In genomic region chr16:34231952-34232351, GRCm38 (mm10) we compare ENCODE assay signal across 25 mouse cellular contexts.
A peak's percentile ranks its signal among the peaks of the same experiment; 100 is the strongest.
DNase-seq lines count a peak whose midpoint lies in the region; ATAC-seq lines count a peak whose summit lies in the region.
"Had no signal": no experiment of that assay in that cellular context is flagged by ENCODE, and none has a peak within 500 bp of the region (broad histone marks: within the 10 kb centered on the region; RNA-seq: fewer than 3 reads in every experiment).

No protein-coding gene starts in this region.

- no peak for DNase-seq in kidney, postnatal 10 days
- DNase-seq in midbrain, embryonic 11.5 days (ENCODE audit: low spot score, missing footprints) = no peak
- peak; percentile 31 for DNase-seq in embryonic facial prominence, embryonic 14.5 days (ENCODE audit: low spot score)
- no peak for DNase-seq in urinary bladder, postnatal 4 days (ENCODE audit: low spot score in 2 of 2)
- no peak for DNase-seq in gastrocnemius, postnatal 36 days
- DNase-seq: adrenal gland, adult 2 months; cerebellum, adult 2 months; cerebellum, postnatal 36 days; gastrocnemius, adult 2 months; heart, postnatal 4 days; kidney, postnatal 4 days; liver; lung, postnatal 36 days; thymus, postnatal 36 days had no signal

- intact Hi-C loops in gastrocnemius, postnatal 36 days (cut with DNase I) = no loop called here

- 14% methylated on average over 5 of the region's 5 CpGs for WGBS in kidney, embryonic 14.5 days
- WGBS in midbrain, embryonic 11.5 days = 36% methylated on average over 5 of the region's 5 CpGs
- 31% methylated on average over 5 of the region's 5 CpGs for WGBS in midbrain, embryonic 15.5 days
- WGBS in embryonic facial prominence, embryonic 14.5 days = 23% methylated on average over 5 of the region's 5 CpGs

- no peaks in the 10 kb centered on the region for H3K27me3 ChIP-seq in kidney, embryonic 14.5 days (ENCODE audit: control insufficient read depth, insufficient read depth, low read length)
- H3K27me3 ChIP-seq in midbrain, embryonic 11.5 days (ENCODE audit: control insufficient read depth, insufficient read depth, low read length) = no peaks in the 10 kb centered on the region
- H3K27me3 ChIP-seq in midbrain, embryonic 15.5 days (replicated peaks) = no peaks in the 10 kb centered on the region
- no peaks in the 10 kb centered on the region for H3K27me3 ChIP-seq in embryonic facial prominence, embryonic 14.5 days (replicated peaks; ENCODE audit: control insufficient read depth, insufficient read depth, low read length)
- H3K27me3 ChIP-seq: embryonic facial prominence, embryonic 15.5 days; liver, embryonic 15.5 days; lung, embryonic 15.5 days; stomach, embryonic 15.5 days had no signal

- H3K9me3 ChIP-seq in kidney, embryonic 14.5 days (ENCODE audit: control insufficient read depth, low read length) = no peaks in the 10 kb centered on the region
- H3K9me3 ChIP-seq in midbrain, embryonic 11.5 days (ENCODE audit: control insufficient read depth, low read length) = no peaks in the 10 kb centered on the region
- H3K9me3 ChIP-seq in midbrain, embryonic 15.5 days = no peaks in the 10 kb centered on the region
- H3K9me3 ChIP-seq in embryonic facial prominence, embryonic 14.5 days (ENCODE audit: control insufficient read depth, low read length) = no peaks in the 10 kb centered on the region
- H3K9me3 ChIP-seq: embryonic facial prominence, embryonic 15.5 days; heart, embryonic 10.5 days; limb, embryonic 10.5 days; liver, embryonic 15.5 days; lung, embryonic 15.5 days; megakaryocyte, embryonic 14.5 days; stomach, embryonic 15.5 days had no signal

- no peak overlapping the region for H3K9ac ChIP-seq in kidney, embryonic 14.5 days (ENCODE audit: low read depth, low read length)
- H3K9ac ChIP-seq in midbrain, embryonic 11.5 days (ENCODE audit: low read length) = no peak overlapping the region
- no peak overlapping the region for H3K9ac ChIP-seq in midbrain, embryonic 15.5 days
- no peak overlapping the region for H3K9ac ChIP-seq in embryonic facial prominence, embryonic 14.5 days (ENCODE audit: low read depth, low read length)
- H3K9ac ChIP-seq: embryonic facial prominence, embryonic 15.5 days; liver, embryonic 15.5 days; lung, embryonic 15.5 days; stomach, embryonic 15.5 days had no signal

- H3K4me1 ChIP-seq in kidney, embryonic 14.5 days (ENCODE audit: control insufficient read depth, insufficient read depth, low read length) = no peaks in the 10 kb centered on the region
- peaks cover 3% of the 10 kb centered on the region; the same call in 1 of the 2 replicates for H3K4me1 ChIP-seq in midbrain, embryonic 11.5 days (ENCODE audit: control insufficient read depth, insufficient read depth, low read length)
- peaks cover 8% of the 10 kb centered on the region; the same call in 1 of the 2 replicates for H3K4me1 ChIP-seq in midbrain, embryonic 15.5 days
- peaks cover 5% of the 10 kb centered on the region; the same call in 1 of the 2 replicates for H3K4me1 ChIP-seq in embryonic facial prominence, embryonic 14.5 days (ENCODE audit: control insufficient read depth, insufficient read depth, low read length)
- H3K4me1 ChIP-seq: liver, embryonic 15.5 days; megakaryocyte, embryonic 14.5 days; stomach, embryonic 15.5 days had no signal

- H3K27ac ChIP-seq in kidney, embryonic 14.5 days (ENCODE audit: low read depth, low read length) = no peak overlapping the region
- 0 out of 2 replicates have a peak overlapping the region, but pooled peaks have one; percentile 32 for H3K27ac ChIP-seq in midbrain, embryonic 11.5 days (ENCODE audit: low read depth, low read length)
- no peak overlapping the region for H3K27ac ChIP-seq in midbrain, embryonic 15.5 days
- no peak overlapping the region for H3K27ac ChIP-seq in embryonic facial prominence, embryonic 14.5 days (replicated peaks; ENCODE audit: low read depth, low read length)
- H3K27ac ChIP-seq: embryonic facial prominence, embryonic 15.5 days; gastrocnemius, adult 2 months; heart, embryonic 10.5 days; limb, embryonic 10.5 days; liver, embryonic 15.5 days; lung, embryonic 15.5 days; stomach, embryonic 15.5 days had no signal

- no peak overlapping the region for H3K4me2 ChIP-seq in kidney, embryonic 14.5 days (replicated peaks; ENCODE audit: low read depth, low read length)
- H3K4me2 ChIP-seq in midbrain, embryonic 11.5 days = no peak overlapping the region
- no peak overlapping the region for H3K4me2 ChIP-seq in midbrain, embryonic 15.5 days
- no peak overlapping the region for H3K4me2 ChIP-seq in embryonic facial prominence, embryonic 14.5 days (ENCODE audit: low read depth, low read length)
- H3K4me2 ChIP-seq: embryonic facial prominence, embryonic 15.5 days; liver, embryonic 15.5 days; lung, embryonic 15.5 days; stomach, embryonic 15.5 days had no signal

- H3K36me3 ChIP-seq in kidney, embryonic 14.5 days (ENCODE audit: control insufficient read depth, insufficient read depth, low read length) = peaks cover 6% of the 10 kb centered on the region; the same call in 1 of the 2 replicates
- H3K36me3 ChIP-seq in midbrain, embryonic 11.5 days (ENCODE audit: control insufficient read depth, insufficient read depth, low read length) = no peaks in the 10 kb centered on the region
- 0 out of 2 replicates have a peak, but pooled peaks cover 2% of the 10 kb centered on the region for H3K36me3 ChIP-seq in midbrain, embryonic 15.5 days (replicated peaks)
- H3K36me3 ChIP-seq in embryonic facial prominence, embryonic 14.5 days (ENCODE audit: control insufficient read depth, insufficient read depth, low read length) = peaks cover 8% of the 10 kb centered on the region; the same call in 1 of the 2 replicates
- H3K36me3 ChIP-seq: liver, embryonic 15.5 days; lung, embryonic 15.5 days; stomach, embryonic 15.5 days had no signal

- H3K4me3 ChIP-seq in kidney, embryonic 14.5 days (ENCODE audit: low read length) = no peak overlapping the region
- no peak overlapping the region for H3K4me3 ChIP-seq in midbrain, embryonic 11.5 days (ENCODE audit: low read depth, low read length)
- H3K4me3 ChIP-seq in midbrain, embryonic 15.5 days = no peak overlapping the region
- no peak overlapping the region for H3K4me3 ChIP-seq in embryonic facial prominence, embryonic 14.5 days (ENCODE audit: low read depth, low read length)
- H3K4me3 ChIP-seq: embryonic facial prominence, embryonic 15.5 days; gastrocnemius, adult 2 months; heart, embryonic 10.5 days; limb, embryonic 10.5 days; liver, embryonic 15.5 days; lung, embryonic 15.5 days; megakaryocyte, embryonic 14.5 days; stomach, embryonic 15.5 days had no signal

- peak; percentile 55; the same call in 1 of the 2 replicates for ATAC-seq in kidney, embryonic 14.5 days (ENCODE audit: low FRiP score, low TSS enrichment)
- no peak for ATAC-seq in midbrain, embryonic 11.5 days (ENCODE audit: low FRiP score)
- no peak for ATAC-seq in midbrain, embryonic 15.5 days (replicated peaks)
- ATAC-seq in embryonic facial prominence, embryonic 14.5 days (ENCODE audit: low read depth) = no peak
- ATAC-seq: forebrain, embryonic 14.5 days; intestine, postnatal 0 days had no signal
